Mouse (Mus musculus) testis, adult 2 months (tissue): Measurements from ENCODE around the gene Btbd16.

Experiments used
- CTCF ChIP-seq: fragments of 200-500 bp; IDR thresholded peaks from 2 replicates; pipeline ENCODE4 v1.5.1; 2012; ENCODE audit warnings: low read depth, mild to moderate bottlenecking, inconsistent platforms, low read length, moderate library complexity; ENCODE audit not compliant: control insufficient read depth, insufficient read depth, insufficient replicate concordance
- POLR2A ChIP-seq: fragments of 200-500 bp; IDR thresholded peaks from 2 replicates; pipeline ENCODE4 v1.6.1; 2012; ENCODE audit warnings: low read depth, mild to moderate bottlenecking, inconsistent platforms, low read length, moderate library complexity; ENCODE audit not compliant: control insufficient read depth

DNA sequence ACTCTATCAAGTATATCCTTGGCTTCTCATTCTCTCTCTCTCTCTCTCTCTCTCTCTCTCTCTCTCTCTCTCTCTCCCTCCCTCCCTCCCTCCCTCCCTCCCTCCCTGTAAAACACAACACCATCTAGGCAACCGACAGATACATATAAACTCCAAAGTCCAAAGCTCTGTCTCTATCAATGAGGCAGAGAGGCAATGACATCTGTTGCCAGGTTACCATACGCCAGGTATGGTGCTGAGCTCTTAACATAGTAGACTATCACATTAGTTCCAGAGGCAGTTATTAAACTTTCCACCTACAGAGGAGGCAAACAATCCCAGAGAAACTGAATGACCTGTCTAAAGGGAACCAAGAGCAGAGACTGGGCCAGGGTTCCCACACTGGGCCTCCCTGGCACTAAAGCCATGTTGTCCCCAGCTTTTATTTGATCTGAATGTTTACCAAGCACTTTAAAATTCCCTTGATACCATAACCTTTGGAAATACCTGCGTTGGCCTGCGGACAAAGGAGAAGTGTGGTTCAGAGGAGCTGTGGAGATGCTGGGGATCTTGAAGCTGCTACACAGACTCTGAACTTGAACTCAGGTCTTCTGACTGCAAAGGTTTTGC lies 80.9 kb downstream of the Btbd16 start:
- TF ChIP-seq CTCF (no peak), POLR2A (no peak)
